Mouse (Mus musculus): ENCODE results near the gene Clmp.

GRCm38 (mm10) chr9:40642470-40643220 is 43.1 kb upstream of the Clmp start:
- TF ChIP-seq EP300 (IDR thresholded peaks at IDR 0.05; ENCODE audit: insufficient read depth, low read depth, low read length): no peak
- no peak for TF ChIP-seq CTCF (IDR thresholded peaks at IDR 0.05; ENCODE audit: low read depth, low read length)
- no peak for TF ChIP-seq POLR2A (IDR thresholded peaks at IDR 0.05; ENCODE audit: insufficient read depth, low read length)

Measured in ES-Bruce4 (cell line).